Mouse (Mus musculus) midbrain, embryonic 15.5 days (tissue): ENCODE results near the gene A530084C06Rik. TPM values are rescaled to one million over a fixed set of nuclear protein-coding genes. Genes with fewer than 3 reads are reported as not detected.
A peak's percentile ranks its signal among the peaks of the same experiment; 100 is the strongest.

ENCODE experiments used
- ATAC-seq: fragments of 200-750 bp; cut with Nextera tagmentation; replicated peaks from 2 replicates; pipeline ENCODE4 v1.8.0; 2017; ENCODE audit warnings: moderate TSS enrichment
- H3K27ac ChIP-seq: fragments of 300-500 bp; sonication (generic); 2 replicates; pipeline ENCODE4 v1.5.1; 2015; ENCODE audit warnings: mild to moderate bottlenecking, inconsistent platforms
- H3K27me3 ChIP-seq: fragments of 300-500 bp; sonication (generic); replicated peaks from 2 replicates; pipeline ENCODE4 v1.6.1; 2015; ENCODE audit warnings: inconsistent platforms
- H3K36me3 ChIP-seq: fragments of 300-500 bp; sonication (generic); replicated peaks from 2 replicates; pipeline ENCODE4 v1.6.1; 2015; ENCODE audit warnings: inconsistent platforms
- H3K4me1 ChIP-seq: fragments of 300-500 bp; sonication (generic); 2 replicates; pipeline ENCODE4 v1.6.1; 2015; ENCODE audit warnings: inconsistent platforms
- H3K4me2 ChIP-seq: fragments of 300-500 bp; sonication (generic); 2 replicates; pipeline ENCODE4 v1.6.1; 2015; ENCODE audit warnings: inconsistent platforms, mild to moderate bottlenecking, moderate library complexity
- H3K4me3 ChIP-seq: fragments of 300-500 bp; sonication (generic); 2 replicates; pipeline ENCODE4 v1.5.1; 2015; ENCODE audit warnings: mild to moderate bottlenecking, inconsistent platforms
- H3K9ac ChIP-seq: fragments of 300-500 bp; sonication (generic); 2 replicates; pipeline ENCODE4 v1.6.1; 2015; ENCODE audit warnings: mild to moderate bottlenecking, inconsistent platforms
- H3K9me3 ChIP-seq: fragments of 300-500 bp; sonication (generic); 2 replicates; pipeline ENCODE4 v1.6.1; 2016; ENCODE audit warnings: inconsistent platforms
- WGBS: fragments of 180-500 bp; shearing (Covaris S2); methylation state at CpG from one replicate; pipeline ENCODE4 v1.1.7; 2015; ENCODE audit warnings: mixed read lengths; 5-methylcytosine and 5-hydroxymethylcytosine counted together
- polyA plus RNA-seq: library from polyadenylated mRNA; unstranded; fragments of >200 nt; fragmentation: Nextera tagmentation; extraction: Ambion mirVana; gene quantifications from 2 replicates; pipeline ENCODE4 v1.2.1, GENCODE M21; 2015

A530084C06Rik gene
- polyA plus RNA-seq, result not detected in 2 replicates

- peak within 1 kb of the TSS; percentile 98 for H3K4me2 ChIP-seq
- no peaks in the 10 kb centered on the region for H3K36me3 ChIP-seq
- H3K4me1 ChIP-seq, result peaks cover 28% of the 10 kb centered on the region
- H3K9ac ChIP-seq, result peak within 1 kb of the TSS; percentile 36; the same call in 1 of the 2 replicates
- H3K27me3 ChIP-seq, result peaks cover 84% of the 10 kb centered on the region
- ATAC-seq, result peak; percentile 76
- no peaks in the 10 kb centered on the region for H3K9me3 ChIP-seq
- peak within 1 kb of the TSS; percentile 49 for H3K4me3 ChIP-seq
- WGBS, result under 1% methylated on average over 78 of the region's 88 CpGs
- no peak within 1 kb of the TSS for H3K27ac ChIP-seq
Observed at GRCm38 (mm10) chr13:31558521-31559418, at the start of gene A530084C06Rik. A530084C06Rik (minus strand) TSS chr13:31559333.

GRCm38 (mm10) chr13:31603964-31604363 lies 44.8 kb upstream of the A530084C06Rik start:
- no peak for ATAC-seq
- H3K4me3 ChIP-seq, result no peak overlapping the region
- 53% methylated on average over 6 of the region's 6 CpGs for WGBS
- H3K9me3 ChIP-seq, result no peaks in the 10 kb centered on the region
- H3K4me1 ChIP-seq, result no peaks in the 10 kb centered on the region
- H3K36me3 ChIP-seq, result no peaks in the 10 kb centered on the region
- no peak overlapping the region for H3K27ac ChIP-seq
- H3K4me2 ChIP-seq, result no peak overlapping the region
- no peak overlapping the region for H3K9ac ChIP-seq
- H3K27me3 ChIP-seq, result no peaks in the 10 kb centered on the region

- no peak overlapping the region for H3K4me2 ChIP-seq
- H3K4me3 ChIP-seq, result no peak overlapping the region
- WGBS, result 86% methylated on average over 5 of the region's 5 CpGs
- H3K27me3 ChIP-seq, result no peaks in the 10 kb centered on the region
- no peaks in the 10 kb centered on the region for H3K36me3 ChIP-seq
- ATAC-seq, result no peak
- H3K9me3 ChIP-seq, result no peaks in the 10 kb centered on the region
- H3K27ac ChIP-seq, result no peak overlapping the region
- H3K9ac ChIP-seq, result no peak overlapping the region
- H3K4me1 ChIP-seq, result no peaks in the 10 kb centered on the region
Observed at GRCm38 (mm10) chr13:31599576-31599975, 40.4 kb upstream of the A530084C06Rik start.

DNA sequence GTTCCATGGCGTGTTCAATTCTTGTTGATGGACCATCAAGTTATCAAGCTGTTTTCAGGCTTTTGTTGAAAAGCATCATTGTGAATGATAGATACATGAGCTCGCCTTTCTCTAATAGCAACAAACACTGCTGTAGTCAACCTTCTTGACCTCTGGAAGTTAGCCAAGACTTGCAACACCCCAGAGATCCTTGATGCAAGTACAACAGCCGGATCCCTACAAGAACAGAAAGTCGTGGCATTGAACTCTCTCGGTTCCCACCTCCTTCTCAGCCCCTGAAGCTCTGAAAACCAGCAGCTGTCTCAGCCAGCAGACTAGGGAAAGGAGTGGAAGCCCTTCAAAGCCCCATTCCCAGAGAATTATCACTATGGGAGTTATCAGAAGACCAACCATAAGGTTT lies 28.2 kb upstream of the A530084C06Rik start:
- Histone ChIP-seq H3K4me1 (no peaks in the 10 kb centered on the region), H3K4me2 (no peak overlapping the region), H3K9ac (no peak overlapping the region), H3K4me3 (no peak overlapping the region), H3K36me3 (no peaks in the 10 kb centered on the region), H3K27me3 (no peaks in the 10 kb centered on the region), H3K9me3 (no peaks in the 10 kb centered on the region), H3K27ac (no peak overlapping the region)
- WGBS, result 78% methylated on average over 5 of the region's 5 CpGs
- no peak for ATAC-seq

DNA sequence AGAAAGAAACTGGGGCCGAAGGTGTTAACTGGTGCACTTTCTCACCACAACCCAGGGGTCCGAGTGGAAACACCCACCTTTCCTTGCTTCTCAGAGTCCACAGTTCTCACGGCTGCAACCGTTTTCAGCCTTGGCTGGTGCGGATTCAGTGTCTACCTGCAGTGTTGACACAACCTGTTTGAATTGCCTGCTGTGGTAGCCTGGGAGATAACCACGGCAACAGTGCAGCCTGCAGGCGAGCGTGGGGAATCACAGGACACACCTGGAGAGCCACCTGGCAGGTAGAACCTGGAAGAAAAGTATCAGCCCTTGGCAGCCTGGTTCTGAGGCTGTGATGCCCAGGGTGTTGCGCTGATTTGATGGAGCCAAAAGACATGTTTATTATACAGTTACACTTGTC lies 20.7 kb upstream of the A530084C06Rik start:
- H3K36me3 ChIP-seq, result no peaks in the 10 kb centered on the region
- H3K27ac ChIP-seq, result no peak overlapping the region
- ATAC-seq, result no peak
- 74% methylated on average over 9 of the region's 9 CpGs for WGBS
- no peaks in the 10 kb centered on the region for H3K9me3 ChIP-seq
- H3K9ac ChIP-seq, result no peak overlapping the region
- no peak overlapping the region for H3K4me3 ChIP-seq
- H3K4me1 ChIP-seq, result no peaks in the 10 kb centered on the region
- H3K4me2 ChIP-seq, result no peak overlapping the region
- no peaks in the 10 kb centered on the region for H3K27me3 ChIP-seq

- Histone ChIP-seq H3K4me2 (no peak overlapping the region), H3K9me3 (no peaks in the 10 kb centered on the region), H3K27me3 (no peaks in the 10 kb centered on the region), H3K9ac (no peak overlapping the region), H3K4me1 (no peaks in the 10 kb centered on the region), H3K4me3 (no peak overlapping the region), H3K27ac (no peak overlapping the region), H3K36me3 (no peaks in the 10 kb centered on the region)
- WGBS, result 38% methylated on average over 10 of the region's 10 CpGs
- peak; percentile 56 for ATAC-seq
Observed at GRCm38 (mm10) chr13:31578389-31578788, 19.3 kb upstream of the A530084C06Rik start.

DNA sequence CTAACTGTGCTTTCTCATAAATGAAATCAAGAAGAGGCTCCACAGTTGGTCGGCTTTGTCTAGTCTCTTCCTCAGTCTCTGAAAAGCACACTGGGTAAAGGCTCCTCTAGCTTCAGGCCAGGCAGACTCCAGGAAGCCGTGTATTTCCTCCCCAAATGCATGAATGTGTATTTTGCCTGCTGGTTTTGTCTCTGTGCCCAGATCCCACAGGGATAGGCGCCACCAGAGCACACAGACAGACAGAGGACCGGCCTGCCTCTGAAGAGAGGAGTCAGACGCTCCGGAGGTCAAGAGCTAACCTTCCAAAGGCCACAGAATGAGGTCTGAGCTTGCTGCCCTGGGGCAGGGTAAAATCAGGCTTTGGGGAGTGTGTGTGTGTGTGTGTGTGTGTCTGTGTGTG lies 18.4 kb upstream of the A530084C06Rik start:
- no peak for ATAC-seq
- H3K4me1 ChIP-seq, result no peaks in the 10 kb centered on the region

DNA sequence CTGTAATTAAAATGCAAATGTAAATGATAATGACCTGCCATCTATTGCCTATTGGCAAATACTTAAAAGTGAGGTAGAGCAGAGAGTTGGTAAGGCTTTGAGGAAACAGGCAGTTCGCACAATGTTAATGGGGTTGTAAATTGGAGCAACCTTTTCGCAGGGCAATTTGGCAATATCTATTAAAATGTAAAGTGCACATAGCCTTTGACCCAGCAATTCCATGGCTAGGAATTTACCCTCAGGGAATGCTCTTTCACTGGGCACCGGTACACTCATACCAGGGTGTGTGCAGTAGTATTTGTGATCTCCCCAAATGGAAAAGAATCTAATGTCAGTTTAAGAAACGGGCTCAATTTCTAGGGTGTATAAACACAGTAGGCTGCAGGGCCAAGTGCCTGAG lies 17.6 kb upstream of the A530084C06Rik start:
- WGBS, result 81% methylated on average over 4 of the region's 4 CpGs
- no peak overlapping the region for H3K4me3 ChIP-seq

More for the DNA sequence above, 18.4 kb upstream of the A530084C06Rik start:
- Histone ChIP-seq H3K4me2 (no peak overlapping the region), H3K27ac (no peak overlapping the region), H3K36me3 (no peaks in the 10 kb centered on the region), H3K4me3 (no peak overlapping the region), H3K27me3 (no peaks in the 10 kb centered on the region), H3K9me3 (no peaks in the 10 kb centered on the region), H3K9ac (no peak overlapping the region)
- WGBS, result 35% methylated on average over 6 of the region's 6 CpGs

GRCm38 (mm10) chr13:31574627-31575026 lies 15.5 kb upstream of the A530084C06Rik start:
- WGBS, result 66% methylated on average over 3 of the region's 3 CpGs

More for the DNA sequence above, 17.6 kb upstream of the A530084C06Rik start:
- Histone ChIP-seq H3K27me3 (no peaks in the 10 kb centered on the region), H3K9me3 (no peaks in the 10 kb centered on the region), H3K4me2 (no peak overlapping the region), H3K9ac (no peak overlapping the region), H3K36me3 (no peaks in the 10 kb centered on the region), H3K27ac (no peak overlapping the region), H3K4me1 (no peaks in the 10 kb centered on the region)
- ATAC-seq, result no peak

GRCm38 (mm10) chr13:31572806-31573508 lies 13.8 kb upstream of the A530084C06Rik start:
- no peak overlapping the region for H3K9ac ChIP-seq
- no peak for ATAC-seq
- H3K27ac ChIP-seq, result no peak overlapping the region
- 94% methylated on average over 10 of the region's 10 CpGs for WGBS
- H3K9me3 ChIP-seq, result no peaks in the 10 kb centered on the region
- no peaks in the 10 kb centered on the region for H3K36me3 ChIP-seq
- H3K4me1 ChIP-seq, result no peaks in the 10 kb centered on the region
- H3K4me3 ChIP-seq, result no peak overlapping the region
- H3K4me2 ChIP-seq, result no peak overlapping the region
- H3K27me3 ChIP-seq, result no peaks in the 10 kb centered on the region

More at GRCm38 (mm10) chr13:31574627-31575026, 15.5 kb upstream of the A530084C06Rik start:
- Histone ChIP-seq H3K36me3 (no peaks in the 10 kb centered on the region), H3K9ac (no peak overlapping the region), H3K27ac (no peak overlapping the region), H3K27me3 (no peaks in the 10 kb centered on the region), H3K4me3 (no peak overlapping the region), H3K4me1 (no peaks in the 10 kb centered on the region), H3K4me2 (no peak overlapping the region), H3K9me3 (no peaks in the 10 kb centered on the region)
- ATAC-seq, result 0 out of 2 replicates have a peak, but pooled peaks have one; percentile 56

DNA sequence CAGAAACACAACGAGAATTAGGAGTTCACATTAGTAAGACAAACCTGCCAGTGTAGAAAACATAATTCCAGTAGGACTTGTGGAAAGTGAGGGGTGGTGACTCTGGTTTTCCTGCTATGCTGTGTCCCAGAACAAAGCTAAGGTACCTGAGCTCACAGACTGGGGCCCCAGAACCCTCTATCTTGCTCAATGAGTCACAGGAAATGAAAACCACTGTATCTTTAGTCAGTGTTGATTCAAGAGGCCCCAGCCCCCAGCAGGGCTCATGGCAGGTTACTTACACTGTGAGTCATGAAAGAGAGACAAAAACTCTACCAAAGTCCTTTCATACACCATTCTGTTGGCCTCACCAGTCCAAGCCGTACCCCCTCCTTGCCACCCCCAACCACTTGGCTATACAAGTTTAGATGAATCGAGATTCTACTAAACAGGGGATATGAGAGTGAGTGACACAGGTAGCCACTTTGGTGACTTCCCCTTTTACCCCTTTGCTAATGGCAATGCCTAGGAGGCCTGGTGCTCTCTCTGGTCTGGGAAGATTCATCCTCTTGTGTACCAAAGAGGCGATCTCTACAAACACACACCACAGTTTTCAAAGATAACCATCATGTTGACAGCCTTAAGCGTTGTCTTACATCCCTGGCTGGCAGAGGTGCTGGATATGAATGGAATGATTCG lies 8.6 kb upstream of the A530084C06Rik start:
- Histone ChIP-seq H3K4me2 (no peak overlapping the region), H3K4me1 (no peaks in the 10 kb centered on the region), H3K27ac (no peak overlapping the region), H3K36me3 (no peaks in the 10 kb centered on the region), H3K27me3 (peaks cover 9% of the 10 kb centered on the region), H3K9ac (no peak overlapping the region), H3K9me3 (no peaks in the 10 kb centered on the region), H3K4me3 (no peak overlapping the region)
- ATAC-seq, result no peak
- WGBS, result 89% methylated on average over 6 of the region's 6 CpGs

GRCm38 (mm10) chr13:31567099-31567498 lies 8.0 kb upstream of the A530084C06Rik start:
- H3K36me3 ChIP-seq, result no peaks in the 10 kb centered on the region
- H3K9ac ChIP-seq, result no peak overlapping the region
- no peak overlapping the region for H3K4me2 ChIP-seq
- H3K9me3 ChIP-seq, result no peaks in the 10 kb centered on the region
- no peak overlapping the region for H3K27ac ChIP-seq
- WGBS, result 87% methylated on average over 8 of the region's 8 CpGs
- H3K27me3 ChIP-seq, result peaks cover 14% of the 10 kb centered on the region
- ATAC-seq, result no peak
- no peak overlapping the region for H3K4me3 ChIP-seq
- no peaks in the 10 kb centered on the region for H3K4me1 ChIP-seq
